15 mouse cellular contexts compared by ENCODE assay signal in the genomic region with DNA sequence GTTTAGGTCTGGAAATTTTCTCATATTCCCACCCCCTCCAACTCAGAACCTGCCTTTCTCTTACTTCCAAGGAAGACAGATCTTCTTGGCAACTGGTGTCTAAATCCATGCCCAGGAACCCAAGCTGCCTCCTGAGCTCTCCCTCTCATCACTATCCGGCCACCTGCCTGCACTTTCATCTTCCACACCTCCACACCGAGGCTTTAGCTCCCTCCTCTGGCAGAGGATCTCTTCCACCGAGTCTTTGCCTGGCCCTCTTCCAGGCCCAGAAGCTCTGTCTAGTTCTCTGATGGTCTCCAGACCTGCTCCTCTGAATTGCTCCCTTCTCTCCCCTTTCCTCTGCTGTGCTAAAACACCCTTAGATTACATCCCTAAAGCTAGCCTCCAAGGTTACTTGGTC.
DNase-seq lines count a peak whose midpoint lies in the region; ATAC-seq and TF ChIP-seq lines count a peak whose summit lies in the region.
"Had no signal": no experiment of that assay in that cellular context is flagged by ENCODE, and none has a peak within 500 bp of the region (broad histone marks: within the 10 kb centered on the region; RNA-seq: fewer than 3 reads in every experiment).

No protein-coding gene starts in this region.

- H3K36me3 ChIP-seq in kidney, postnatal 0 days (ENCODE audit: insufficient read depth, low read length): peaks cover 16% of the 10 kb centered on the region; the same call in 1 of the 2 replicates
- H3K36me3 ChIP-seq in kidney, embryonic 16.5 days (ENCODE audit: insufficient read depth, low read length): peaks cover 32% of the 10 kb centered on the region

- DNase-seq in frontal cortex, postnatal 10 days (ENCODE audit: low spot score in 2 of 2): no peak
- DNase-seq in kidney, postnatal 0 days (ENCODE audit: low spot score): no peak
- DNase-seq in right cerebral cortex, adult 2 months (ENCODE audit: low spot score in 2 of 2): peak; percentile 39 to 41
- no peak for DNase-seq in right cerebral cortex, postnatal 10 days (ENCODE audit: low spot score in 2 of 2)
- DNase-seq in thymus, postnatal 14 days: no peak
- DNase-seq in natural killer cell, adult 2 months (ENCODE audit: low spot score in 2 of 2): no peak
- DNase-seq: adrenal gland, postnatal 25 days; kidney, adult 11 months; lung, adult 18-20 months; thymus, adult 2 months had no signal

- H3K27ac ChIP-seq in kidney, postnatal 0 days: no peak overlapping the region
- no peak overlapping the region for H3K27ac ChIP-seq in kidney, embryonic 16.5 days (ENCODE audit: low read length)
- H3K27ac ChIP-seq: limb, embryonic 10.5 days had no signal

- H3K27me3 ChIP-seq in kidney, postnatal 0 days (ENCODE audit: insufficient read depth, low read length): no peaks in the 10 kb centered on the region
- H3K27me3 ChIP-seq in kidney, embryonic 16.5 days (ENCODE audit: insufficient read depth, low read length): no peaks in the 10 kb centered on the region

- H3K9ac ChIP-seq in kidney, postnatal 0 days (ENCODE audit: low read depth, low read length): no peak overlapping the region
- no peak overlapping the region for H3K9ac ChIP-seq in kidney, embryonic 16.5 days (replicated peaks; ENCODE audit: low read length)

- no peaks in the 10 kb centered on the region for H3K4me1 ChIP-seq in kidney, postnatal 0 days (replicated peaks; ENCODE audit: insufficient read depth, low read length)
- no peaks in the 10 kb centered on the region for H3K4me1 ChIP-seq in kidney, embryonic 16.5 days (ENCODE audit: insufficient read depth, low read length)
- H3K4me1 ChIP-seq: limb, embryonic 10.5 days had no signal

- no peak overlapping the region for H3K4me2 ChIP-seq in kidney, postnatal 0 days (ENCODE audit: low read length)
- no peak overlapping the region for H3K4me2 ChIP-seq in kidney, embryonic 16.5 days (replicated peaks; ENCODE audit: low read depth, low read length)
- H3K4me2 ChIP-seq: midbrain, embryonic 11.5 days had no signal

- peak; percentile 35; the same call in 1 of the 2 replicates for ATAC-seq in frontal cortex, adult (ENCODE audit: low TSS enrichment)
- no peak for ATAC-seq in kidney, postnatal 0 days (replicated peaks; ENCODE audit: low FRiP score, low read depth)
- ATAC-seq in kidney, embryonic 16.5 days (ENCODE audit: low FRiP score, low TSS enrichment): no peak
- ATAC-seq: forebrain, embryonic 16.5 days had no signal

- 70% methylated on average over 3 of the region's 3 CpGs for WGBS in kidney, postnatal 0 days
- WGBS in kidney, embryonic 16.5 days: 65% methylated on average over 3 of the region's 3 CpGs

- no peak overlapping the region for H3K4me3 ChIP-seq in kidney, postnatal 0 days (replicated peaks; ENCODE audit: low read depth, low read length)
- H3K4me3 ChIP-seq in kidney, embryonic 16.5 days (ENCODE audit: low read length): no peak overlapping the region
- H3K4me3 ChIP-seq: limb, embryonic 10.5 days had no signal

- no peaks in the 10 kb centered on the region for H3K9me3 ChIP-seq in kidney, postnatal 0 days (replicated peaks; ENCODE audit: low read length)
- no peaks in the 10 kb centered on the region for H3K9me3 ChIP-seq in kidney, embryonic 16.5 days (ENCODE audit: low read length)
- H3K9me3 ChIP-seq: limb, embryonic 10.5 days had no signal

- TF ChIP-seq CTCF in kidney, postnatal 0 days (IDR thresholded peaks at IDR 0.05; ENCODE audit: low read depth): 0 out of 2 replicates have a peak, but pooled peaks have one; percentile 18

Comparison
In these comparisons a context has a peak if more than half of its experiments do, and no peak if none do; other contexts are left out.
1. DNase-seq: peak in right cerebral cortex, adult 2 months (2 of 2); none in frontal cortex, postnatal 10 days (0 of 2), kidney, postnatal 0 days (single experiment), right cerebral cortex, postnatal 10 days (0 of 2), thymus, postnatal 14 days (single experiment) and natural killer cell, adult 2 months (0 of 2).